Mouse (Mus musculus) heart, adult 2 months (tissue): ENCODE data around the gene DXBay18. TPM values are rescaled to one million over a fixed set of nuclear protein-coding genes. Genes with fewer than 3 reads are reported as not detected.
A peak's percentile ranks its signal among the peaks of the same experiment; 100 is the strongest.
"Not testable (repeated sequence)": the region's sequence is repeated elsewhere in the genome, so short reads cannot be mapped to it uniquely, and the experiment has no call there.

Experiments used
- DNase-seq, 2 experiments: peaks; one replicate each; pipeline ENCODE4 v3.0.0; 2021
- H3K27ac ChIP-seq: fragments of 200-600 bp; 2 replicates; pipeline ENCODE4 v1.8.1; 2022
- H3K27me3 ChIP-seq: fragments of 200-500 bp; 2 replicates; pipeline ENCODE4 v1.6.1; 2012; ENCODE audit warnings: mild to moderate bottlenecking, low read length, inconsistent platforms, mixed read lengths; ENCODE audit not compliant: control insufficient read depth, insufficient read depth
- H3K36me3 ChIP-seq: fragments of 200-500 bp; 2 replicates; pipeline ENCODE4 v1.6.1; 2012; ENCODE audit warnings: low read length, inconsistent platforms; ENCODE audit not compliant: control insufficient read depth, insufficient read depth
- H3K4me1 ChIP-seq: fragments of 200-500 bp; 2 replicates; pipeline ENCODE4 v1.6.1; 2011; ENCODE audit warnings: low read length; ENCODE audit not compliant: control insufficient read depth, insufficient read depth
- H3K4me3 ChIP-seq: fragments of 200-600 bp; 2 replicates; pipeline ENCODE4 v1.8.1; 2022
- H3K79me2 ChIP-seq: fragments of 200-500 bp; replicated peaks from 2 replicates; pipeline ENCODE4 v1.6.1; 2012; ENCODE audit warnings: mild to moderate bottlenecking, inconsistent platforms, low read length, moderate library complexity, mixed read lengths; ENCODE audit not compliant: control insufficient read depth, insufficient read depth
- H3K9ac ChIP-seq: fragments of 200-500 bp; 2 replicates; pipeline ENCODE4 v1.6.1; 2012; ENCODE audit warnings: low read depth, mild to moderate bottlenecking, control low read depth, inconsistent platforms, low read length, mixed read lengths
- WGBS: fragments of 180-500 bp; shearing (Covaris S2); methylation state at CpG from one replicate; pipeline ENCODE4 v1.1.7; 2018; 5-methylcytosine and 5-hydroxymethylcytosine counted together
- intact Hi-C: fragments of 180-260 bp; cut with DNase I; formaldehyde crosslinking; loops from one replicate; pipeline ENCODE4 v1.15.1; 2025
- long read RNA-seq: library from polyadenylated mRNA; stranded (forward); transcript quantifications from one replicate; pipeline ENCODE4 v2.0.0, GENCODE M21; 2021
- polyA plus RNA-seq: library from polyadenylated mRNA; depleted of rRNA; stranded (reverse); fragments of >200 nt; gene quantifications from 2 replicates; pipeline ENCODE4 v1.2.3, GENCODE M21; 2012; rRNA removed
- total RNA-seq, 2 experiments: library from RNA; stranded (reverse); gene quantifications; 2 replicates each; pipeline ENCODE4 v1.2.3; 2021

The DXBay18 gene
- total RNA-seq (not detected), polyA plus RNA-seq (not detected in 2 replicates)
- long read RNA-seq = 0 reads

DNA sequence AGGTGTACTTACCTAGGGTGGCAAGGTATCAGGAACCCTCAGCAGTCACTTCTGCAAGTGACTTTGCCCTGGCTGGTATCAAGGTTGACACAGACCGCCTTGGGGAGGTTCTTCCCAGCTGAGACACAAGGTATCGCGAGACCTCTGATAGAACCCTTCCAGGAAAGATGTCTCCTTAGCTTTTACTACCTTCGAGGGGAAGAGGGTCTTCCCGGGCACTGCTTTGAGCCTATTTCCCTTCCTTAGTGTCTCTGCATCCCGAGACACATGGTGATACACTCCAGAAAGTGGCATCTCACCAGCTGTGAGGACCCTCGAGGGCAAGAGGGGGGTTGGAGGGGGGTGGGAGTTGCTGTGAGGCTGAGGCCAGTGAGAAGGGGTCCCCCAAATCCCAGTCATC, at the start of gene DXBay18:
DXBay18 (minus strand) TSS at position 101 of the 400 bp plus-strand sequence.
- DNase-seq, H3K36me3 ChIP-seq, intact Hi-C loops, H3K27ac ChIP-seq, H3K9ac ChIP-seq, H3K4me3 ChIP-seq, H3K27me3 ChIP-seq, H3K79me2 ChIP-seq, H3K4me1 ChIP-seq: not testable (repeated sequence)
- no CpG with 5 or more reads among the region's 7 CpGs for WGBS

DNA sequence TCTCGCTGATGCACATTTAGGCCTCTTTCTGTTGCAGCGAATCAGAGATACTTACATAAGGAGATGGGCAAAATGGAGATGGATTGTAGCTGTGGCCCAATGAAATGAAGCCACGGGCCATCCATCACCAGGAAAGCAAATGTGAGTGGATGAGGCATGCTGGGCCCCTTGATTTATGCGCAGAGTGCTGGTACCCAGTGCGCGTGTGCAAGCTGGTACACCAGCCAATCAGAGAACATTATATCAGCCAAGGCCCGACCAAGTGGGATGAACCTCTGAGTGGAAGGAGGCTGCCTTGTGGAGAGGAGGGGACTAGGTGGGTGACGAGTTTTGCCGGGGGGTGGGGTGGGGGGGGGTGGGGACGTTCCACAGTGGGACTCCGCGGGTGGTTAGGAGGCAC, 42.7 kb upstream of the DXBay18 start, which contains the start of gene Xlr3b:
Xlr3b (plus strand) TSS at position 274 of the 400 bp plus-strand sequence.
- H3K27me3 ChIP-seq, H3K79me2 ChIP-seq, H3K27ac ChIP-seq, H3K4me1 ChIP-seq, H3K9ac ChIP-seq, H3K36me3 ChIP-seq, H3K4me3 ChIP-seq, intact Hi-C loops: not testable (repeated sequence)
- 80% methylated on average over 10 of the region's 12 CpGs for WGBS
- DNase-seq = peak in 1 of 2 experiments; percentile 29

DNA sequence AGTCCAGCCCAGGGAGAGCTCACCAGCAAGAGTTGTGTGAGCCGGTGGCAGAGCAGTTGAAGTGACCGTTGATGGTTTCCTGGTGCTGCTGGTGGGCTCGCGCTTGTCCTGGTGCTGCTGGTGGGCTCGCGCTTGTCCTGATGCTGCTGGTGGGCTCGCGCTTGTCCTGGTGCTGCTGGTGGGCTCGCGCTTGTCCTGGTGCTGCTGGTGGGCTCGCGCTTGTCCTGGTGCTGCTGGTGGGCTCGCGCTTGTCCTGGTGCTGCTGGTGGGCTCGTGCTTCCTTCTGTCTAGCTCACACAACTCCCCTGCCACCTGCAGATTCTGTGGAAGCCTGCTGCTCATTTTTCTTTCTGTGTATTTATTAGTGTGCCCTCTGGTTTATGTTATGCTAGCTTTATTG, 27.6 kb upstream of the DXBay18 start, which contains the start of gene Spin2d:
Spin2d (minus strand) TSS at position 101 of the 400 bp plus-strand sequence.
- H3K36me3 ChIP-seq, DNase-seq, H3K4me1 ChIP-seq, H3K27me3 ChIP-seq, H3K4me3 ChIP-seq, H3K79me2 ChIP-seq, H3K27ac ChIP-seq, H3K9ac ChIP-seq, intact Hi-C loops: not testable (repeated sequence)
- WGBS = 63% methylated on average over 5 of the region's 15 CpGs

DNA sequence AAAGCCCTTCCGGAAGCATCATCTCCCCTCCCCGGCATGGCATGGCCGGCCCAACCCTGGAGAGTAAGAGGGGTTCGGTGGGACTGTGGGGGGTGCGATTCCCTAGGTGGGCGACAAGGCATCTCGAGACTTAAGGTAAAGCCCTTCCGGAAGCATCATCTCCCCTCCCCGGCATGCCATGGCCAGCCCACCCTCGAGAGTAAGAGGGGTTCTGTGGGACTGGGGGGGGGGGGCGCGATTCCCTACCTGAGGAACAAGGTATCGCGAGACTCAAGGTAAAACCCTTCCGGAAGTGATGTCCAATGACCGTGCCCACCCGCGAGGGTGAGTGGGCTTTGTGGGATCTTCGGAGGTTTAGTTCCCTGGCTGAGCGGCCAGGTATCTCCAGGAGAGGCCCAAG, 754 bp downstream of the DXBay18 start, which contains the start of gene Xlr5b:
Xlr5b (plus strand) TSS at position 301 of the 400 bp plus-strand sequence.
- H3K27ac ChIP-seq, H3K9ac ChIP-seq, H3K4me3 ChIP-seq, DNase-seq, H3K4me1 ChIP-seq, H3K27me3 ChIP-seq, H3K79me2 ChIP-seq, H3K36me3 ChIP-seq, intact Hi-C loops: not testable (repeated sequence)
- WGBS = no CpG with 5 or more reads among the region's 20 CpGs

DNA sequence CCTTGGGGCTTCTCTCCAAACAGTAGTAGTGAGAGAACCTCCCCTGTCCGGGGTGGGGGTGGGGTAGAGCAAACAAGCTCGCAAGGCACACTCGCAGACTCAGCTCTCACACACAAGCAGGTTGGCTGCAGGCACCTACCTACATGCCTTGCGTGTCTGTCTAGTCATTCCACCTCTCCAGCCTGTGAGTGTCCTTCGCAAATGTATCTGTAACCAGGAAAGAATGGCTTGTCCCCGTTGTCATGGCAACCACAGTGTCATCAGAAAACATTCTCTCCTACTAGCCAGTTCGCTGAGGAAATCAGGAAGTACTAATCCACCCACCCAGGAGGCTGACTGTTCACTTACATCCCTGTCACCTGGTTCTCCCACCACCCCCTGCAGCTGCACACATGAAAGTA, 6.0 kb downstream of the DXBay18 start:
- intact Hi-C loops, H3K4me3 ChIP-seq, H3K36me3 ChIP-seq, H3K27ac ChIP-seq, H3K9ac ChIP-seq, H3K4me1 ChIP-seq, DNase-seq, H3K79me2 ChIP-seq, H3K27me3 ChIP-seq: not testable (repeated sequence)
- no CpG with 5 or more reads among the region's 7 CpGs for WGBS

DNA sequence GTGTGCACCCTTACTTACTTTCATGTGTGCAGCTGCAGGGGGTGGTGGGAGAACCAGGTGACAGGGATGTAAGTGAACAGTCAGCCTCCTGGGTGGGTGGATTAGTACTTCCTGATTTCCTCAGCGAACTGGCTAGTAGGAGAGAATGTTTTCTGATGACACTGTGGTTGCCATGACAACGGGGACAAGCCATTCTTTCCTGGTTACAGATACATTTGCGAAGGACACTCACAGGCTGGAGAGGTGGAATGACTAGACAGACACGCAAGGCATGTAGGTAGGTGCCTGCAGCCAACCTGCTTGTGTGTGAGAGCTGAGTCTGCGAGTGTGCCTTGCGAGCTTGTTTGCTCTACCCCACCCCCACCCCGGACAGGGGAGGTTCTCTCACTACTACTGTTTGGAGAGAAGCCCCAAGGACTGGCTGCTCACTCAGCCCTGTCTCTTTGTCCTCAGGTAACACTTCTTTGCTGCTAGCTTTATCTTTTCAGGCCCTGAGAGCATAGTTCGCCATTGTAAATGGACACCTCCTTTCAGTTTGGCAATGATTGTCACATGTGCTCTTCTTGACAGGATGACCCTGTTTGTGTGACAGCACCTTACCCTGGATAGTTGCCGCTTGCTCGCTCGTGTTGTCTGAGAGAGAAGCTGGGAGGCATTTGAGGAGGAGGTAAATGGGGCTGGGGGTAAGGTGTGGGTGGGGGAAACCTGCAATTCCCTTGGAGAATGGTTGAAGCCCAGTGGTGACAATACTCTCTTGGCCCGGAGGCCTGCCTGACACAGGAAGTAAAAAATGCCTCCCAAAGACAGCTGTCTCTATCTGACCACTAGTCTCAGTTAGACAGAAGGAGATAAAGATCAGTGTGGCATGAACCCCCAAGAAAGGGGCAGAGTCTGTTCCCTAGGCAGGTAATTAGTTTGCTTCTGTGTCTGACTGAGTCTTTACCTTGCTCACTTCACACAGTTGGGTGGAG, 26.1 kb downstream of the DXBay18 start:
- H3K27me3 ChIP-seq, H3K36me3 ChIP-seq, H3K9ac ChIP-seq, H3K79me2 ChIP-seq, DNase-seq, intact Hi-C loops, H3K27ac ChIP-seq, H3K4me3 ChIP-seq, H3K4me1 ChIP-seq: not testable (repeated sequence)
- WGBS = no CpG with 5 or more reads among the region's 12 CpGs

DNA sequence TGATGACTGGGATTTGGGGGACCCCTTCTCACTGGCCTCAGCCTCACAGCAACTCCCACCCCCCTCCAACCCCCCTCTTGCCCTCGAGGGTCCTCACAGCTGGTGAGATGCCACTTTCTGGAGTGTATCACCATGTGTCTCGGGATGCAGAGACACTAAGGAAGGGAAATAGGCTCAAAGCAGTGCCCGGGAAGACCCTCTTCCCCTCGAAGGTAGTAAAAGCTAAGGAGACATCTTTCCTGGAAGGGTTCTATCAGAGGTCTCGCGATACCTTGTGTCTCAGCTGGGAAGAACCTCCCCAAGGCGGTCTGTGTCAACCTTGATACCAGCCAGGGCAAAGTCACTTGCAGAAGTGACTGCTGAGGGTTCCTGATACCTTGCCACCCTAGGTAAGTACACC, 32.5 kb downstream of the DXBay18 start, which contains the start of gene Gm14685:
Gm14685 (plus strand) TSS at position 301 of the 400 bp plus-strand sequence.
- H3K4me3 ChIP-seq, DNase-seq, H3K36me3 ChIP-seq, H3K4me1 ChIP-seq, H3K27me3 ChIP-seq, intact Hi-C loops, H3K79me2 ChIP-seq, H3K27ac ChIP-seq, H3K9ac ChIP-seq: not testable (repeated sequence)
- no CpG with 5 or more reads among the region's 7 CpGs for WGBS

DNA sequence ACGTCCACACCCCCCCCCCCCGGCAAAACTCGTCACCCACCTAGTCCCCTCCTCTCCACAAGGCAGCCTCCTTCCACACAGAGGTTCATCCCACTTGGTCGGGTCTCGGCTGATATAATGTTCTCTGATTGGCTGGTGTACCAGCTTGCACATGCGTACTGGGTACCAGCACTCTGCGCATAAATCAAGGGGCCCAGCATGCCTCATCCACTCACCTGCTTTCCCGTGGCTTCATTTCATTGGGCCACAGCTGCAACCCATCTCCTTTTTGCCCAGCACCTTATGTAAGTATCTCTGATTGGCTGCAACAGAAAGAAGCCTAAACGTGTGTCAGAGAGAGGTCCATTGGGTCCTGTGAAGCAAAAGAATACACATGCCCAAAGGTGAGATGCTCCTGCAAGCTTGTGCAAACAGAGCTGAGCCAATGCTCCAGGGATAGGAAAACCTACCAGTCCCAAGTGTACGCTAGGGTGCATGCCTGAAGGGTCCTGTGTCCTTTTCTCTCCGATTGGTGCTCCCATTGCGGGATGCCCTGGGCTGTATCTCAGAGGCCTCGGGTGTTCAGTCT, 52.2 kb downstream of the DXBay18 start, which contains the start of gene Xlr3a:
Xlr3a (minus strand) TSS at position 155 of the 568 bp plus-strand sequence.
- H3K4me3 ChIP-seq, H3K79me2 ChIP-seq, H3K27me3 ChIP-seq, H3K4me1 ChIP-seq, H3K9ac ChIP-seq, H3K36me3 ChIP-seq, DNase-seq, H3K27ac ChIP-seq, intact Hi-C loops: not testable (repeated sequence)
- 65% methylated on average over 13 of the region's 13 CpGs for WGBS
